10 mouse cellular contexts compared by ENCODE assay signal in genomic region chr10:68943239-68943638, GRCm38 (mm10).
"Had no signal": no experiment of that assay in that cellular context is flagged by ENCODE, and none has a peak within 500 bp of the region (broad histone marks: within the 10 kb centered on the region; RNA-seq: fewer than 3 reads in every experiment).

No protein-coding gene starts in this region.

- ATAC-seq: liver, postnatal 0 days; midbrain, embryonic 13.5 days; midbrain, embryonic 15.5 days had no signal

- DNase-seq: liver, postnatal 0 days; lung, embryonic 14.5 days; lung, postnatal 10 days; lung, postnatal 4 days; right cerebral cortex, postnatal 14 days; thymus, adult 2 months; thymus, postnatal 25 days; thymus, postnatal 4 days had no signal
